Mouse (Mus musculus): Measurements from ENCODE around the gene Tppp2. TPM values are rescaled to one million over a fixed set of nuclear protein-coding genes. Genes with fewer than 3 reads are reported as not detected.

Tppp2 gene
- polyA plus RNA-seq, 1 experiment from 2014 or later: not detected

GRCm38 (mm10) chr14:51932092-51933020 is 14.1 kb downstream of the Tppp2 start:
- Histone ChIP-seq H3K27ac (replicated peaks) (no peak overlapping the region), H3K27me3 (replicated peaks; ENCODE audit: low read depth, poor library complexity, severe bottlenecking) (no peaks in the 10 kb centered on the region), H3K4me1 (peaks cover 9% of the 10 kb centered on the region; the same call in 1 of the 2 replicates), H3K36me3 (replicated peaks) (no peaks in the 10 kb centered on the region), H3K9me3 (no peaks in the 10 kb centered on the region), H3K4me3 (no peak overlapping the region)
- no peak for DNase-seq (ENCODE audit: low spot score)
- WGBS: 80% methylated on average over 10 of the region's 10 CpGs

GRCm38 (mm10) chr14:51939005-51939404 is 20.8 kb downstream of the Tppp2 start:
- H3K9me3 ChIP-seq: no peaks in the 10 kb centered on the region; the same call in 1 of the 2 replicates
- 84% methylated on average over 9 of the region's 9 CpGs for WGBS

GRCm38 (mm10) chr14:51940944-51941560 is 22.8 kb downstream of the Tppp2 start:
- DNase-seq (ENCODE audit: low spot score): peak; percentile 61
- 25% methylated on average over 8 of the region's 8 CpGs for WGBS
- H3K27me3 ChIP-seq (replicated peaks; ENCODE audit: low read depth, poor library complexity, severe bottlenecking): no peaks in the 10 kb centered on the region
- peak overlapping the region; percentile 71 for H3K27ac ChIP-seq (replicated peaks)
- H3K36me3 ChIP-seq (replicated peaks): no peaks in the 10 kb centered on the region
- peaks cover 19% of the 10 kb centered on the region for H3K4me1 ChIP-seq
- 0 out of 2 replicates have a peak overlapping the region, but pooled peaks have one; percentile 23 for H3K4me3 ChIP-seq
- H3K9me3 ChIP-seq: no peaks in the 10 kb centered on the region; the same call in 1 of the 2 replicates

More at GRCm38 (mm10) chr14:51939005-51939404, 20.8 kb downstream of the Tppp2 start:
- no peak for DNase-seq (ENCODE audit: low spot score)
- H3K36me3 ChIP-seq (replicated peaks): no peaks in the 10 kb centered on the region
- peaks cover 19% of the 10 kb centered on the region for H3K4me1 ChIP-seq
- no peaks in the 10 kb centered on the region for H3K27me3 ChIP-seq (replicated peaks; ENCODE audit: low read depth, poor library complexity, severe bottlenecking)
- H3K27ac ChIP-seq (replicated peaks): no peak overlapping the region
- H3K4me3 ChIP-seq: no peak overlapping the region

- peak overlapping the region; percentile 71 for H3K27ac ChIP-seq (replicated peaks)
- WGBS: 53% methylated on average over 9 of the region's 9 CpGs
- H3K27me3 ChIP-seq (replicated peaks; ENCODE audit: low read depth, poor library complexity, severe bottlenecking): no peaks in the 10 kb centered on the region
- peaks cover 19% of the 10 kb centered on the region for H3K4me1 ChIP-seq
- 0 out of 2 replicates have a peak overlapping the region, but pooled peaks have one; percentile 23 for H3K4me3 ChIP-seq
- no peak for DNase-seq (ENCODE audit: low spot score)
- no peaks in the 10 kb centered on the region for H3K36me3 ChIP-seq (replicated peaks)
- H3K9me3 ChIP-seq: no peaks in the 10 kb centered on the region; the same call in 1 of the 2 replicates
Measured at GRCm38 (mm10) chr14:51941577-51941976, 23.4 kb downstream of the Tppp2 start.

- peaks cover 19% of the 10 kb centered on the region for H3K4me1 ChIP-seq
- no peak overlapping the region for H3K27ac ChIP-seq (replicated peaks)
- DNase-seq (ENCODE audit: low spot score): no peak
- no peak overlapping the region for H3K4me3 ChIP-seq
- no peaks in the 10 kb centered on the region for H3K36me3 ChIP-seq (replicated peaks)
- H3K9me3 ChIP-seq: no peaks in the 10 kb centered on the region; the same call in 1 of the 2 replicates
- 49% methylated on average over 7 of the region's 7 CpGs for WGBS
- no peaks in the 10 kb centered on the region for H3K27me3 ChIP-seq (replicated peaks; ENCODE audit: low read depth, poor library complexity, severe bottlenecking)
Measured at GRCm38 (mm10) chr14:51942236-51942635, 24.0 kb downstream of the Tppp2 start.

GRCm38 (mm10) chr14:51943336-51943735 is 25.1 kb downstream of the Tppp2 start:
- no peak for DNase-seq (ENCODE audit: low spot score)
- 82% methylated on average over 6 of the region's 6 CpGs for WGBS
- H3K4me1 ChIP-seq: peaks cover 19% of the 10 kb centered on the region
- no peaks in the 10 kb centered on the region; the same call in 1 of the 2 replicates for H3K9me3 ChIP-seq
- no peaks in the 10 kb centered on the region for H3K27me3 ChIP-seq (replicated peaks; ENCODE audit: low read depth, poor library complexity, severe bottlenecking)
- no peak overlapping the region for H3K4me3 ChIP-seq
- H3K27ac ChIP-seq (replicated peaks): no peak overlapping the region
- H3K36me3 ChIP-seq (replicated peaks): no peaks in the 10 kb centered on the region

GRCm38 (mm10) chr14:51960316-51960715 is 42.1 kb downstream of the Tppp2 start:
- 84% methylated on average over 2 of the region's 2 CpGs for WGBS
- H3K27ac ChIP-seq (replicated peaks): no peak overlapping the region
- H3K4me3 ChIP-seq: no peak overlapping the region
- no peak for DNase-seq (ENCODE audit: low spot score)
- H3K27me3 ChIP-seq (replicated peaks; ENCODE audit: low read depth, poor library complexity, severe bottlenecking): no peaks in the 10 kb centered on the region
- H3K36me3 ChIP-seq (replicated peaks): no peaks in the 10 kb centered on the region
- no peaks in the 10 kb centered on the region for H3K9me3 ChIP-seq
- H3K4me1 ChIP-seq: no peaks in the 10 kb centered on the region

GRCm38 (mm10) chr14:51967400-51967799 is 49.2 kb downstream of the Tppp2 start:
- DNase-seq (ENCODE audit: low spot score): no peak
- no peaks in the 10 kb centered on the region for H3K4me1 ChIP-seq
- H3K36me3 ChIP-seq (replicated peaks): no peaks in the 10 kb centered on the region
- 89% methylated on average over 3 of the region's 3 CpGs for WGBS
- no peaks in the 10 kb centered on the region for H3K9me3 ChIP-seq
- no peak overlapping the region for H3K4me3 ChIP-seq
- H3K27ac ChIP-seq (replicated peaks): no peak overlapping the region
- H3K27me3 ChIP-seq (replicated peaks; ENCODE audit: low read depth, poor library complexity, severe bottlenecking): no peaks in the 10 kb centered on the region

Other genes with a start within 250 kb of the Tppp2 start
- not detected in 2 replicates for gene Gm17079, start 223.0 kb upstream of the Tppp2 start, polyA plus RNA-seq (2016; fragmentation: Nextera tagmentation; extraction: Ambion mirVana)
- not detected in 2 replicates for gene Gm5800, start 201.2 kb upstream of the Tppp2 start, polyA plus RNA-seq (2016; fragmentation: Nextera tagmentation; extraction: Ambion mirVana)
- gene Ang4, start 144.8 kb upstream of the Tppp2 start, polyA plus RNA-seq (2016; fragmentation: Nextera tagmentation; extraction: Ambion mirVana): not detected in 2 replicates
- gene AY358078, start 118.4 kb upstream of the Tppp2 start, polyA plus RNA-seq (2016; fragmentation: Nextera tagmentation; extraction: Ambion mirVana): not detected in 2 replicates
- gene Ear6, start 64.7 kb upstream of the Tppp2 start, polyA plus RNA-seq (2016; fragmentation: Nextera tagmentation; extraction: Ambion mirVana): not detected in 2 replicates
- 52.4 and 53.0 TPM in 2 replicates for gene Mettl17, start 33.6 kb upstream of the Tppp2 start, polyA plus RNA-seq (2016; fragmentation: Nextera tagmentation; extraction: Ambion mirVana)
- gene Slc39a2, start 25.5 kb upstream of the Tppp2 start, polyA plus RNA-seq (2016; fragmentation: Nextera tagmentation; extraction: Ambion mirVana): 0.60 and 0.62 TPM in 2 replicates
- 15.4 and 16.6 TPM in 2 replicates for gene Ndrg2, start 4.3 kb upstream of the Tppp2 start, polyA plus RNA-seq (2016; fragmentation: Nextera tagmentation; extraction: Ambion mirVana)
- not detected in 2 replicates for gene Rnase13, start 4.3 kb downstream of the Tppp2 start, polyA plus RNA-seq (2016; fragmentation: Nextera tagmentation; extraction: Ambion mirVana)
- 151 and 163 TPM in 2 replicates for gene Arhgef40, start 66.3 kb downstream of the Tppp2 start, polyA plus RNA-seq (2016; fragmentation: Nextera tagmentation; extraction: Ambion mirVana)
- gene Tmem253, start 97.2 kb downstream of the Tppp2 start, polyA plus RNA-seq (2016; fragmentation: Nextera tagmentation; extraction: Ambion mirVana): 0.65 and 0.72 TPM in 2 replicates
- gene Zfp219, start 102.3 kb downstream of the Tppp2 start, polyA plus RNA-seq (2016; fragmentation: Nextera tagmentation; extraction: Ambion mirVana): 57.5 and 63.2 TPM in 2 replicates
- not detected in 2 replicates for gene Olfr221, start 124.0 kb downstream of the Tppp2 start, polyA plus RNA-seq (2016; fragmentation: Nextera tagmentation; extraction: Ambion mirVana)
- 893 and 906 TPM in 2 replicates for gene Hnrnpc, start 185.6 kb downstream of the Tppp2 start, polyA plus RNA-seq (2016; fragmentation: Nextera tagmentation; extraction: Ambion mirVana)
- gene Rpgrip1, start 192.3 kb downstream of the Tppp2 start, polyA plus RNA-seq (2016; fragmentation: Nextera tagmentation; extraction: Ambion mirVana): 129 and 133 TPM in 2 replicates

Measured in embryonic facial prominence, embryonic 10.5 days (tissue).